Comparison of ENCODE assay signal across 8 mouse cellular contexts in genomic region chr2:103483289-103483985, GRCm38 (mm10). TPM values are rescaled to one million over a fixed set of nuclear protein-coding genes. Genes with fewer than 3 reads are reported as not detected.
DNase-seq lines count a peak whose midpoint lies in the region; ATAC-seq and TF ChIP-seq lines count a peak whose summit lies in the region.
"Had no signal": no experiment of that assay in that cellular context is flagged by ENCODE, and none has a peak within 500 bp of the region (broad histone marks: within the 10 kb centered on the region; RNA-seq: fewer than 3 reads in every experiment).

No protein-coding gene starts in this region.

- no peak for ATAC-seq in forebrain, embryonic 14.5 days
- peak; percentile 25 for ATAC-seq in liver, embryonic 15.5 days (ENCODE audit: insufficient read depth)

- H3K9ac ChIP-seq in forebrain, embryonic 14.5 days (ENCODE audit: low read length), result peak overlapping the region; percentile 88; the same call in 1 of the 2 replicates
- peak overlapping the region; percentile 93 for H3K9ac ChIP-seq in liver, embryonic 15.5 days

- peak overlapping the region; percentile 99 for H3K4me3 ChIP-seq in spleen, adult 2 months (ENCODE audit: extremely low read depth, insufficient read depth, insufficient read length)
- peak overlapping the region; percentile 75 for H3K4me3 ChIP-seq in forebrain, embryonic 14.5 days (ENCODE audit: low read depth, low read length)
- H3K4me3 ChIP-seq in liver, embryonic 15.5 days (replicated peaks), result peak overlapping the region; percentile 78

- peak overlapping the region; percentile 74 for H3K4me2 ChIP-seq in forebrain, embryonic 14.5 days (ENCODE audit: low read length)
- peak overlapping the region; percentile 89 for H3K4me2 ChIP-seq in liver, embryonic 15.5 days

- H3K9me3 ChIP-seq in forebrain, embryonic 14.5 days (replicated peaks; ENCODE audit: control insufficient read depth, low read length), result no peaks in the 10 kb centered on the region
- H3K9me3 ChIP-seq in liver, embryonic 15.5 days (replicated peaks), result no peaks in the 10 kb centered on the region

- H3K27me3 ChIP-seq in spleen, adult 2 months (ENCODE audit: control insufficient read depth, insufficient read depth, low read length), result no peaks in the 10 kb centered on the region
- H3K27me3 ChIP-seq in forebrain, embryonic 14.5 days (replicated peaks; ENCODE audit: control insufficient read depth, insufficient read depth, low read length), result no peaks in the 10 kb centered on the region
- no peaks in the 10 kb centered on the region for H3K27me3 ChIP-seq in liver, embryonic 15.5 days

- no peak for TF ChIP-seq CTCF in spleen, adult 2 months (IDR thresholded peaks at IDR 0.05; ENCODE audit: extremely low read depth, insufficient read depth, insufficient read length, insufficient replicate concordance)

- WGBS in spleen, adult 2 months, result 43% methylated on average over 7 of the region's 7 CpGs
- 88% methylated on average over 7 of the region's 7 CpGs for WGBS in forebrain, embryonic 14.5 days
- 19% methylated on average over 7 of the region's 7 CpGs for WGBS in liver, embryonic 15.5 days (ENCODE audit: insufficient replicate concordance)

- H3K36me3 ChIP-seq in spleen, adult 2 months (ENCODE audit: control insufficient read depth, insufficient read depth, low read length), result no peaks in the 10 kb centered on the region; the same call in 1 of the 2 replicates
- no peaks in the 10 kb centered on the region for H3K36me3 ChIP-seq in forebrain, embryonic 14.5 days (ENCODE audit: control insufficient read depth, insufficient read depth, low read length)
- peaks cover 36% of the 10 kb centered on the region for H3K36me3 ChIP-seq in liver, embryonic 15.5 days (replicated peaks)

- DNase-seq in spleen, adult 2 months (ENCODE audit: low read depth in 1 of 2, low spot score in 2 of 2), result no peak
- DNase-seq in spleen, postnatal 4 days (ENCODE audit: low spot score in 2 of 2), result no peak
- DNase-seq in forebrain, embryonic 14.5 days (ENCODE audit: low spot score), result no peak
- DNase-seq in adrenal gland, postnatal 14 days, result no peak
- no peak for DNase-seq in urinary bladder, postnatal 10 days (ENCODE audit: low spot score)
- no peak for DNase-seq in right cerebral cortex, postnatal 4 days
- DNase-seq: cerebellum, adult 11-12 months had no signal

- H3K27ac ChIP-seq in spleen, adult 2 months (ENCODE audit: insufficient read depth, low read length), result no peak overlapping the region
- H3K27ac ChIP-seq in forebrain, embryonic 14.5 days (ENCODE audit: low read depth, low read length), result no peak overlapping the region
- peak overlapping the region; percentile 98 for H3K27ac ChIP-seq in liver, embryonic 15.5 days (replicated peaks)

- no peak for TF ChIP-seq POLR2A in spleen, adult 2 months (IDR thresholded peaks at IDR 0.05; ENCODE audit: low read depth, low read length)

- H3K4me1 ChIP-seq in spleen, adult 2 months (ENCODE audit: control insufficient read depth, insufficient read depth, insufficient read length), result peaks cover 6% of the 10 kb centered on the region; the same call in 1 of the 2 replicates
- H3K4me1 ChIP-seq in forebrain, embryonic 14.5 days (ENCODE audit: control insufficient read depth, insufficient read depth, low read length), result peaks cover 12% of the 10 kb centered on the region
- peaks cover 52% of the 10 kb centered on the region for H3K4me1 ChIP-seq in liver, embryonic 15.5 days (replicated peaks)

RNA-seq across cellular contexts. Expression of gene Cat, which starts 1.5 kb away (rescaled TPM):
- 48.1 and 62.9 TPM in 2 replicates for polyA plus RNA-seq in spleen, adult 2 months (2012; rRNA removed)
- 81.9 and 97.3 TPM in 2 replicates for polyA plus RNA-seq in forebrain, embryonic 14.5 days (2014; fragmentation: Nextera tagmentation; extraction: Ambion mirVana)
- polyA plus RNA-seq in liver, embryonic 15.5 days (2015; fragmentation: Nextera tagmentation; extraction: Ambion mirVana), result 205 and 239 TPM in 2 replicates
- total RNA-seq in adrenal gland, postnatal 14 days (2021), result 475 and 505 TPM in 2 replicates
